Mouse (Mus musculus) erythroblast, adult 5-6 weeks (primary cell): ENCODE measurements around the gene Emg1. TPM values are rescaled to one million over a fixed set of nuclear protein-coding genes. Genes with fewer than 3 reads are reported as not detected.

ENCODE experiments used
- ATAC-seq: replicated peaks from 2 replicates; pipeline ENCODE4 v1.8.0; 2016; ENCODE audit warnings: moderate number of reproducible peaks, mild to moderate bottlenecking, moderate TSS enrichment, inconsistent platforms; ENCODE audit not compliant: poor library complexity, low FRiP score, severe bottlenecking
- total RNA-seq, 2 experiments: library from RNA; stranded (forward) in 1 of 2; stranded (reverse) in 1 of 2; fragments of 150-400 nt in 1 of 2; fragments of 200-764, 138-1000 nt in 1 of 2; gene quantifications; 2 replicates each; pipeline versions ENCODE4 v1.2.3 to v1.2.4; 2015 to 2017; ENCODE audit warnings: low replicate concordance in 2 of 2

The Emg1 gene
- total RNA-seq, 2 experiments from 2014 or later: 37.2 to 65.1 TPM

DNA sequence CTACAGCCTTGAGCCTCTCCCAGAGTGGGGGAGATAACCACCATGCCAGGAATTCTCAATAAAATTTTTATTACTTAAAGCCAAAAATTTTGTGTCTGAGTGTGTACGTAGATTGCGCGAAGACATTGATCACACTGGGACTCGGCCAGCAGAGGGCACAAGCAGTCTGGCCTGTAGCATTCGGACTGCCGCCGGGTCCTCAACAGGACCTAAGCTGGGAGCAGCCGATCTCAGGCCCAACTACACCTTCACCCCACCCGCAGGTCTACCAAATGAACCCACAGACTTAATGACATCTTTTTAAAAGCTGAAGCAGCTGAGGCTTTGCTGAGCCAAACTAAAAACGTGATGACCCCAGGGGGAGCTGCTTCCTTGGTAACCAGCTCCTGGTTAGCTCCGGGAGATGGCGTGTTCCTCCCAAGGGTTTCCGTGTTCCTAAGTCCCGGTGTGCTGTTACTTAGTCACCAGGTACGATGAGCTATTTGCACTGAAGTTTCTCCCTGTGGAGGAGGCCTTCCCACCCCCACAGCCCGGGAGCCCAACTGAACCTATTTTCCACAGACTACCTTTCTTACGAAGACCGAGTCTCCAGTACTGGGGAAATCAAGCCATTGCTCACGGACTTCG is 5.0 kb upstream of the Emg1 start:
- ATAC-seq: no peak

DNA sequence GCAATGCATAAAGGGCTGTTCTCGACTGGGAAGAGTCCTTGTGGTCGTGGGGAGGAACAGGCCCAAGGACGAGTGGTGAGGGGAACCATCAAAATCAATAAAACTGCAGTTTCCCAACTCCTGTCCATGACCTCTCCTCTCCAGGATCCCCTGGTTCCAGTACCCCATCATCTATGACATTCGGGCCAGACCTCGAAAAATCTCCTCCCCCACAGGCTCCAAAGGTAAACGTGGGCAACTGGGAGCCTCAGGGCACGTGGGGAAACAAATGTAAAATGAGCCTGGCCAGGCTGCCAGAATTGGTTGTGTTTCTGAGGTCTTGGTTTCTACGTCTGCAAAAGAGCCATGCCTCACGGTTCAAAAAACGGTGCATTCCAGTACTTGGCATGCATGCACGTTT is 940 bp upstream of the Emg1 start:
- ATAC-seq: no peak

DNA sequence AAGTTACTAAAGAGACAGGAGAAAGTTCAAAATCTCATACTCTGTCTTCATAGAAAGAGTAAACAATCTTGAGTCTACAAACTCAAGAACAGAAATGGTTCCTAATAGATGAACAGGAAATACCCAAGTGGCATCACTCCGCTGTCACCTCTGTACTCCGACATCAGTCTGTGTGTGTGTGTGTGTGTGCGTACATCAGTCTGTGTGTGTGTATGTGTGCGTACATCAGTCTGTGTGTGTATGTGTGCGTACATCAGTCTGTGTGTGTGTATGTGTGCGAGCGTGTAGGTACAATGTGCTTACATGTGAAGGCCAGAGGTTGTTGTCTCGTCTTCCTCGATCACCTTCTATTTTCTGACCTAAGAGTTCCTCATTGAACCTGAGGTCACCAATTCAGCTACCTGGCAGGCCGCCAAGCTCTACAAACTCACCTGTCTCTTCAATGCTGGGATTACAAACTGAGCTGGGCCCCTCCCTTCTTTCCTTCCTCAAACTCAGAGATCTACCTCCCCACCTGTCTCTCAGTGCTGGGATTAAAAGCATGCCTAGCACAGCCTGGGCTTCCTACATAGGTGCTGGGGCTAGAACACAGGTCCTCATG is 3.6 kb downstream of the Emg1 start:
- no peak for ATAC-seq

DNA sequence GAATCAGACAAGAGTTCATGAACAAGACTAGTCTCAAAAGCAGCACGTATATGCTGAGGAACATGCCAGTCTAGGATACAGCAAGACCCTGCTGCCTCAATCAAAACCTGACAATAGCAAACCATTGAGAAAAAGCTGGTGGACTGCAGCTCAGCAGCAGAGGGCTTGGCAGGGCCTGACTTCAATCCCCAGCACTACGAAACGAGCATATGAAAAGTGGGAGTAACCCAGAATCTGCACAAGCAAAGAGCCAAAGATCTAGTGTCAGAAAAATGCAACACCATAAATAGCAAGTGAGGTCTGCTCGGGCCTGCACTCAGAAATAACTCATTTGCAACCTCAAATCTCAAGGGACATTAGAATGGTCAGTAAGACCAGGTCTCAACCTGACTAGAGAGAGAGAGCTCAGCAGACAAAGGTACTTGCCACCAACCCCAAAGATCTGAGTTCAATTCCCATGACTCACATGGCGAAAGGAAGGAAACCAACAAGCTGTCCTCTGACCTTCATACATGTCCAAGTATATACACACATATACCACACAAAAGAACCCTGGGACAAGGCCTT is 5.8 kb downstream of the Emg1 start:
- no peak for ATAC-seq

DNA sequence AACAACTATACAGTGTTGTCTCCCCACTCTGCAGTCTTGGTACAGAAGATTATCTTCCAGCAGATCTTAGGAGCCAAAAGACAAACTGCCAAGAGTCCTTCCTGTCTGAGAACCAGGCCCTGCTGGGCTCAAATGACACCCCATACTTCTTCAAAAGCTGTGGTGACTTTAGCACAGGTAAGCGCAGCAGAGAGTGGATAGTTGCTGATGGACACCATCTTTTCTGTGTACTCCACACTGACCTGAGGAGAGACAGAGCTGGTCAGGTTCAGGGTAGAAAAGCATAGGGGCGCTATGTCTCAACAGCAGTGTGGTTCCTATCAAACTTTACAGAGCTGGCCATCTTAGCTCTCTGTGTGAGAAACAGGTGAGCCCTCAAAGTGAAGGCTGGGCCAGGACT is 7.6 kb downstream of the Emg1 start:
- no peak for ATAC-seq

DNA sequence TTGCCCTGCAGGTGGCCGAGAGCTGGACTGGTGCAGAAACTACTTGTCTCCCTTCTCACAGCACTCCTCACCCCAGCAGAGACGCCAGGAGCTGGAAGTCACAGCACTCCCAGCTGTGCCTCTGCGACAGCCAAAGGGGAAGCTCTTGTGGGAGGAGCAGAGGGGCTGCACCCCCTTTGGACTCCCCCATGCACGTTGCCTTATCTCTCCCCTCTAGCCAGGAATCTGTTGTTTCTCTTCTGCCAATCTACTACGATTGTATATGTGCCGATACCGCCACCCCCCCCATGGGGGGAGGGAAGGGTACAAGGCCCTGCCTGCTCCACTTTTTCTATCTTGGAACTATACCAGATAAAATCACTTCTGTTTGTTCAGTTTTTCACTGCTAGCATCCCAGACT is 8.2 kb downstream of the Emg1 start:
- no peak for ATAC-seq

DNA sequence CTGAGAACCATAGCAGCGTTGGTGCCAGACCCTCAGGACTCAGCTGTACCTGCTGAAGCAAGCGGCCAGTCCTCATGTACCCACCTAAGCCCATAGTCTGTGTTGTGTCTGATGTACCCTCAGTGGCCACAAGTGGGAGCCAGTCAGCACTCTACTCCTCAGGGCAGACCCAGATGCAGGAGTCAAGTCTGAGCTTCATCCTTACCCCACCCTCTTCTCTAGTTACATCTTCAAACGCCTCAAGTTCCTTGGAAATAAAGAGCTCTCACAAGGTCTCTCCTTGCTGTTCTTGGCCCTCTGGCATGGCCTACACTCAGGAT is 9.2 kb downstream of the Emg1 start:
- peak; percentile 74 for ATAC-seq

DNA sequence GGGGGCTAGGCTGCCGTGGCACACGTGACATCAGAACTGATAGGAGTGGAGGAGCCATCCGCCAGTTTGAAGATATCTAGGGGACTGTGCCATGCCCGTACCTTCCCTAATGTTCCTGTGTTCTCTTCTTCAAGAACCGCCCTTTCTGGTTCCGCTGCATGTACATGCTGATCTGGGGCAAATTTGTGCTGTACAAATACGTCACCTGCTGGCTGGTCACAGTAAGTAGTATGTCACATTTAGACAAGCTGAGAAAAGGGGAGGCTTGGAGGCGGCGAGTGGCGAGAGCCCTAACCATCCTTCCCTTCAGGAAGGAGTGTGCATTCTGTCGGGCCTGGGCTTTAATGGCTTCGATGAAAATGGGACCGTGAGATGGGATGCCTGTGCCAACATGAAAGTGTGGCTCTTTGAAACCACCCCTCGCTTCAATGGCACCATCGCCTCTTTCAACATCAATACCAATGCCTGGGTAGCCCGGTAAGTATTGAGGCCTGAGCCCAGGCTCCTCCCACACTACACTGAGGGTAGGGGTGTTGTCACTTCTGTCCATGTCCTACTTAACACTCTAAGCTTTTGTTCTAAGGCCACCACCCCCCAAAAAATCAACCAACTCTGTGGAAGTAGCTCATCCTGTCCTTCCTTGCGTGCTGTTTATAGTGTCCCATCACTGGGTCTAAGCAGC is 9.7 kb downstream of the Emg1 start:
- ATAC-seq: peak; percentile 34; the same call in 1 of the 2 replicates

DNA sequence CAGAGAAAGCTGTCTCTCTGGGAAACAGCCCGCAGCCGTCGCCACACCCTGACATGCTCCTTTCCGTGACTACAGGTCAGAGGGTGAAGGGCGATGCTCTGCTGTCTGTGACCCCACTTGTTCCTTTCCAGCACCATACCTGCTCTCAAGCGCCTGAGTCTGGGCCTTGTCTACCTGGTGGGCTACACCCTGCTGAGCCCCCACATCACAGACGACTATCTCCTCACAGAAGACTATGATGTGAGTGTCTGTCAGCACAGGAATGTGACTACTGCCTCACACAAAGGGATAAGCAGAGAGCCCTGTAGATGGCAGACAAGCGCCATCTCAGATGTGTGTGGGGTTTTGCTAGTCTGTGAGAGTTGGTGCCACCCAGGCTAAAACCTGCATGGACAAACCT is 10.6 kb downstream of the Emg1 start:
- no peak for ATAC-seq

DNA sequence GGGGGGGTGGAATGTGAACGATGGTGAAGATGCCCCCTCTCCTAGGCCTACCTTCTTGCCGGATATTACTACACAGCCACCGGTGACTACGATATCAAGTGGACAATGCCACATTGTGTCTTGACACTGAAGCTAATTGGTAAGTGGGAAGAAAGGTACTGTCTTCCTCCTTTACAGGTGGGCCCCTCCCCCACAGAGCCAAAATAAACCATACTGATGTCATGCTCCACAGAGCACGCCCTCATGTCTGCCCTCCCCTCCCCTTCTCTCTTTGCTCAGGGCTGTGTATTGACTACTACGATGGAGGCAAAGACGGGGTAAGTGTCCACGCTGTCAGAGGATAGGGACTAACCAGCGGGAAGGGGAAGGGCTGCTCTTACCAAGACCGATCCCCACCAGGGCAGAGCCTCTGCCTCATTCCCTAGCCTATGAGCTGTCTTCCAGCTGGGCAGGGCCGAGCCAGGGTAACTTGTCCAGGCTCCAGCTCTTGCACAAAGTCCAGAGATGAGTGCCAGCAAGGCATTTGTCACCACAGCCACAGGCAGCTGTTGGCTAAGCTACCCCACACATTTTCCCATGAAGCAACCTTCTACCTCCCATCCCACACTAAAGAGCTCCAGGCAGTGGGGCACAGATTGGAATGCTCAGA is 11.9 kb downstream of the Emg1 start:
- no peak for ATAC-seq

DNA sequence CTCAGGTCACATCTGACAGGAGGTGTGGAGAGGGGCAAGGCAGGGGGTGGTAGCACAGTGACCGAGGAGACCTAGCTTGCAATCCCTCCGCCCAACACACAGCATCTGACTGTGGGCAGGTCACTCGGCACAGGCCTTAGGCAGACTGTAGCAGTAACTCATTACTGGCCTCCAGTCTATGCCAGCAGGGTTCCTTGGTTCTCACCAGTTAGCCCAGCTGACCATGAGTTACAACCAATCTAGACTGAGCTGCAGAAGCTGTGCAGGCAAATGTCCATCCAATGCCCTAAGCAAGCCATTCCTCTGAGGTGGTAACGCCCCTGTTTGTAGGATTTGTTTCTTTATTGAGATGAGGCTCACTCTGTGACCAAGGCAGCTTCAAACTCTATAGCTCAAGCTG is 12.6 kb downstream of the Emg1 start:
- no peak for ATAC-seq

DNA sequence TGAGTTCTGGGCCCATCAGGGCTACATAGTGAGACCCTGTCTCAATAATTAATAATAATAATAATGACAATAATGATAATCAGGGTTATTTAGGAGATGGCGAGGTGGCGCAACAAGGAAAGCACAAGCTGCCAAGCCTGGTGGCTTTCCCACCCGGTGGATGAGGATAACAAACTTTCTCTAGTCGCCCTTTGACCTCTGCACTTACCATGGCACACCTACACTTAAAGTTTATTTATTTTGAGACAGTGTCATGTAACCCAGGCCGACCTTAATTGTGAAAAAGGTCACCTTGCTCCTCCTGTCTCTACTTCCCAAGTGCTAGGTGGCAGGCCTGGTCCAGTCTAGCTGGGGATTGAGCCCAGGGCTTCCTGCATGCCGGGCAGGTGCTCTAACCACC is 13.2 kb downstream of the Emg1 start:
- no peak for ATAC-seq

DNA sequence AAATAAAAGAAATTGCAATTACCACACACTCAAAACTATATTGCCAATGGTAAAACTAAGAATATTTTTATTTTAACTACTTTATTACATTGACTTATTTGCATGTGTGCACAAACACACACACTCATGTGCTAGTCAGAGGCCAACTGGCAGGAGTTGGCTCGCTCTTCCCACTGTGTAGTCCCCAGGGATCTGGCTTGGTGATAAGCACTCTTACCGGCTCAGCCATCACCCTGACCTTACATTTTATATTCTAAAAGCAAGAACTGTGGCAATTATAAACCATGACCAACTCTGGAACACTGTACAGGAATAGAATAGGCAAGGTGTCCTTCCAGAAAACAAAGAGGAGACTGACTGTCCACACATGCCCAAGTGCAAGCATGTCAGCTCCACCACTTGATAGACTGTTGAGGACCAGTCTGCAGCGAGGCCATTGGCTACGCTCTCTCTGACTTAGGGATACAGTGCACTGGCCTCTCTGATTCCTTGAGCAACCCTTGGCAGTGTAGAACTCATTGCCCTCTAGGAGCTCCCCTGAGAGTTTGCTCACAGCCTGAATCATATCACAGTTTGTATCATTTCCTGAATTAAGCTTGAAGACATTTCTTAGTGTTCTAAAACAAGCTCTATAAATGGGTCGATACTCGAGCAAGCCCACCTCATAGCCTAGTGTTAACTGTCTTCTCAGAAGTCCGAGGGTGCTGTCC is 15.4 kb downstream of the Emg1 start:
- ATAC-seq: no peak

DNA sequence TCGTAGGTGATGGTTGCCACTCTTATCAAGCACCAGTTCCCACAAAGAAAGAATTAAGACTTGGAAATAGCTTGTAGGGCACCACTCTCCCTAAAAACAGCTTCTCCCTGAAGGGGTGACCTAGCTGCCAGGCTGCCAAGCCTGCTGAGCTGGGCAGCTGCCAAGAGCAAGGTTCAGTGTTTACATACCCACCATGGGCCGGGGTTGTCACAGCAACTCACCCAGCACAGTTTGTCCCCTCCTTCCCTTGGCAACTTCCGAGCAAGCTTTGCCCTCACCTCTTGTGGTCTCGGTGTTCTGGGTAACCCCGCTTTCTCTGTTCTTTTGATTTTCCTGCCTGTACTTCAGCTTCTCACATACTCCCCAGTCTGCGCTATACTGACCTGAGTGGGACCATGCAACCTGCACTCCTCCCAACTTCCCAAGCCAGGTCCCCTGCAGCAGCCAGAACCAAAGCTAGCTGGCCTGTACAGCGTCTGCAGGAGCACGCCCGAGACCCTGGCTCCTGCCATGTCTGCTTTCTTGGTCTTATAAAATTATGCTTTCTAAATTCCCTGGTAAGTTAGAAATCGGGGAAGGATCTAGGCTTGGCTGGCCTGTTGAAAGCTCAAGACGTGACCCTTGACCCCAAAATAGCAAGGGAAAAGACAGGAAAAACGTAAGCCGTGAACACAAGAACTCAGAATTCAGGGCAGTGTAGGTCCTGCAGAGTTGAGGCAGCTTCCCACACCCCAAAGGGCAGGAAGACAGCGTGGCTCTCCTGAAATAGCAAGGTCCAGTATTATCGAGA is 17.6 kb downstream of the Emg1 start:
- no peak for ATAC-seq

DNA sequence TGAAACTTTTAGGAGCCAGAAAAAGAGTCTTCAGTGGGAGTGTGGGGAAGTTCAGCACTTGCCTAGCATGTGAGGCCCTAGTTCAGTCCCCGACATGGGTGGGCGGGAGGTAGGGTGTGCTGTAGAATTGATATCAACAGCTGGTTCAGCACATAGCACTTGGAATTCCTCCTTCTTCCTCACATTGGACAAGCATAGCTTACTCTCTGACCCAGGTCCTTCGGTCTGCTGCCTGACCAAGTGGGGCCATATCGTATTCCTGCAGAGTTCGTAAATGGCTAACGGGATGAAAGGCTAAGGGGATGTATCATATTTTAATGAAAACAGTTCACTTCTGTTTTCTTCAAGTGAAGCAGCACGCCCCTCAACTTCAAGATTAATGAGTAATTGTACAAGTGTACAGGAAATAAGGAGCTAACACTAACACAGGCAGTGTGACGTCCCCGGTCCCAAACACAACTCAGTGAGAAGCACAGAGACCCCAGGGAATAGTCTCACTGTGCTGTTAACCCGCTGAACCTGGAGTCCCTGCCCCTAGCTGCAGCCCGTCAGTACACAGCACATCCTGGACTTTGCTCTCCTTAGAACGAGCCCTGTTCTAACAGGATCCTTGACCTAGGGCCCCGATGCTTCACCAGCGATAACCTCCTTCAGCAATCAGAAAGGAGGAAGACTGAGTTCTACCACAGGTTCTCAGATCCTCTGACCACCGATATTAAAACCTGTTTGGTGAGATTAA is 18.6 kb downstream of the Emg1 start:
- no peak for ATAC-seq

DNA sequence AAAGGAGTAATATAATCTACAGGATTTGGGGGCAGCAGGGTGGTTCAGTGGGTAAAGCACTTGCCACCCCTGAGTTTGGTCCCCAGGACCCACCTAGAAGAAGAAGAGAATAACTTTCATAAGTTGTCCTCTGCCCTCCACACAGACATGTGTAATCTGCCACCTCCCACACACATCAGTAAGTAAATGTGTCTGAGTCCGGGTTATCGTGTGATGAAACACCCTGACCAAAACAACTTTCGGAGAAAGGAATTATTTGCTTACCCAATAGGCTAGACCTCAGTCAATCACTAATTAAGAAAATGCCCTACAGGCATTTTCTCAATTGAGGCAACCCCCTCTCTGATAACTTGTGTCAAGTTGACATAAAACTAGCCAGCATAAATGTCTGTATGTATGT is 21.5 kb downstream of the Emg1 start:
- ATAC-seq: no peak

DNA sequence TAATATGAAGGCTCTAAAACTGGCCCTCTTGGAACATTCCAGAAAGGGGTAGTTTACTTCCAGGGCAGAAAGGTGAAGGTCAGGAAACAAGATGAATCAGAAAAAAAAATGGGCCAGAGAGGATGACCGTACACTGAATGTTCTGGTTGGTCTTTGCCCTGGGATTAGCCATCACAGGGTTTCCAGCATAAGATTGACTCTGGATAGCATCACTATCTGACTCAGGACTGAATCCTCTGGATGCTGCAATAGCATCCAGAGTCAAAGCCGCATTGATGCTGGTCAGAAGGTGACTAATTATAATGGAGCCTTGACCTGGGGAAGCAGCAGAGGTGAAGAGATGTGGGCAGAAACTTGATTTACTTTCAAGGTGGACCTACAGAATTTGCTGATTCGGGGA is 23.0 kb downstream of the Emg1 start:
- ATAC-seq: no peak

DNA sequence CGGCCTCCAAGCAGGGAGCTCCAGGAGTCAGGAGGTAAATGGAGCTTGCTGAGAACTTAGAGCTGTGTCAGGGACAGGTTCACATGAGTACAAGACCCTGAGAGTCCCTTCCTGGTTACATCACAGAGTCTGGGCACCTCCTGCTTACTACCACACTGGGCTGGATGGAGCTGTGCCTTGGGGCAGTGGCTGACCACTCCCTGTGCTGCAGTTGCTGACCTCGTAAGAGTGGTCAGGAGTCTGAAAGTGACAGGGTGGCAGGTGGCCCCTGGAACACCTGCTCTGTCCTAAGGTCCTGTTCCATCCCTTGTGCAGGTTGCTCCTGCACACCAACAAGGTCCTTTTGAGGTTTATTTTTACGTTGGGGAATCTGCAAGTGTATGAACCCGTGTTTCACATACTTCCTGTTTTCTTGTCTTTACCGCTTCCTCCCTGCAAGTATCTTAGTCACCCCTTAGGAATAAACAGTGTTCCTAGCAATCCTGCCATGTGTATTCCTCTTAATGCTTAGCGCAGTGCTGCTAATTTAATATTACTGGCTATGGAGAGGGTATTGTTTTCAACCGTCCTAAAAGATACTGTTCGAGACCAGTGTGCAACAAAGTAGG is 23.7 kb downstream of the Emg1 start:
- ATAC-seq: no peak
